Mouse (Mus musculus) naive thymus-derived CD4-positive, alpha-beta T cell, adult 2 months (primary cell): ENCODE results near the gene BC049352.

Experiments used
- DNase-seq: peaks from one replicate; pipeline ENCODE4 v3.0.0-alpha.2; 2011; ENCODE audit warnings: low read depth

Gene BC049352

GRCm38 (mm10) chr9:45299231-45300006 is 117.6 kb downstream of the BC049352 start:
- DNase-seq, result peak; percentile 86
